Mouse (Mus musculus) embryonic facial prominence, embryonic 14.5 days (tissue): ENCODE results near the gene Gan. TPM values are rescaled to one million over a fixed set of nuclear protein-coding genes. Genes with fewer than 3 reads are reported as not detected.

Experiments
- ATAC-seq: fragments of 200-750 bp; cut with Nextera tagmentation; 2 replicates; pipeline ENCODE4 v1.8.0; 2017; ENCODE audit warnings: low read depth, moderate number of reproducible peaks, moderate TSS enrichment
- DNase-seq: peaks from one replicate; pipeline ENCODE4 v3.0.0-alpha.2; 2015; ENCODE audit warnings: low spot score
- H3K27ac ChIP-seq: fragments of 300-500 bp; sonication (generic); replicated peaks from 2 replicates; pipeline ENCODE4 v1.5.1; 2014; ENCODE audit warnings: low read depth, mild to moderate bottlenecking, low read length, moderate library complexity
- H3K27me3 ChIP-seq: fragments of 300-500 bp; sonication (generic); replicated peaks from 2 replicates; pipeline ENCODE4 v1.6.1; 2014; ENCODE audit warnings: low read length; ENCODE audit not compliant: control insufficient read depth, insufficient read depth
- H3K36me3 ChIP-seq: fragments of 300-500 bp; sonication (generic); 2 replicates; pipeline ENCODE4 v1.6.1; 2014; ENCODE audit warnings: low read length, mixed read lengths; ENCODE audit not compliant: control insufficient read depth, insufficient read depth
- H3K4me1 ChIP-seq: fragments of 300-500 bp; sonication (generic); 2 replicates; pipeline ENCODE4 v1.6.1; 2014; ENCODE audit warnings: antibody characterized with exemption, low read length; ENCODE audit not compliant: control insufficient read depth, insufficient read depth
- H3K4me2 ChIP-seq: fragments of 300-500 bp; sonication (generic); 2 replicates; pipeline ENCODE4 v1.6.1; 2014; ENCODE audit warnings: low read depth, mild to moderate bottlenecking, low read length, moderate library complexity, mixed read lengths
- H3K4me3 ChIP-seq: fragments of 300-500 bp; sonication (generic); 2 replicates; pipeline ENCODE4 v1.5.1; 2014; ENCODE audit warnings: low read depth, mild to moderate bottlenecking, low read length
- H3K9ac ChIP-seq: fragments of 300-500 bp; sonication (generic); 2 replicates; pipeline ENCODE4 v1.6.1; 2014; ENCODE audit warnings: low read depth, mild to moderate bottlenecking, low read length, moderate library complexity, mixed read lengths
- H3K9me3 ChIP-seq: fragments of 300-500 bp; sonication (generic); 2 replicates; pipeline ENCODE4 v1.6.1; 2016; ENCODE audit warnings: low read length; ENCODE audit not compliant: control insufficient read depth
- WGBS: fragments of 180-500 bp; shearing (Covaris S2); extraction: QIAGEN DNeasy Blood & Tissue Kit; methylation state at CpG from one replicate; pipeline ENCODE4 v1.1.7; 2014; 5-methylcytosine and 5-hydroxymethylcytosine counted together
- polyA plus RNA-seq: library from polyadenylated mRNA; unstranded; fragments of >200 nt; fragmentation: Nextera tagmentation; extraction: Ambion mirVana; gene quantifications from 2 replicates; pipeline ENCODE4 v1.2.1, GENCODE M21; 2014

Gan gene
- polyA plus RNA-seq, 1 experiment from 2014 or later = 3.5 TPM

GRCm38 (mm10) chr8:117118409-117118808, 39.5 kb upstream of the Gan start:
- DNase-seq (no peak), ATAC-seq (no peak)
- H3K4me1 ChIP-seq = peaks cover 3% of the 10 kb centered on the region; the same call in 1 of the 2 replicates
- WGBS = 87% methylated on average over 9 of the region's 9 CpGs
- no peak overlapping the region for H3K4me3 ChIP-seq
- no peaks in the 10 kb centered on the region for H3K9me3 ChIP-seq
- H3K9ac ChIP-seq = no peak overlapping the region
- no peaks in the 10 kb centered on the region for H3K36me3 ChIP-seq
- H3K27ac ChIP-seq = no peak overlapping the region
- H3K4me2 ChIP-seq = no peak overlapping the region
- no peaks in the 10 kb centered on the region for H3K27me3 ChIP-seq

GRCm38 (mm10) chr8:117121277-117121676, 36.7 kb upstream of the Gan start:
- Histone ChIP-seq H3K9me3 (no peaks in the 10 kb centered on the region), H3K27me3 (no peaks in the 10 kb centered on the region), H3K4me3 (no peak overlapping the region), H3K4me2 (no peak overlapping the region), H3K4me1 (no peaks in the 10 kb centered on the region), H3K36me3 (no peaks in the 10 kb centered on the region), H3K27ac (no peak overlapping the region), H3K9ac (no peak overlapping the region)
- 70% methylated on average over 8 of the region's 8 CpGs for WGBS
- no peak for ATAC-seq
- DNase-seq = no peak

- Histone ChIP-seq H3K9ac (no peak overlapping the region), H3K27ac (no peak overlapping the region), H3K4me1 (no peaks in the 10 kb centered on the region), H3K4me2 (no peak overlapping the region), H3K36me3 (no peaks in the 10 kb centered on the region), H3K27me3 (no peaks in the 10 kb centered on the region), H3K9me3 (no peaks in the 10 kb centered on the region), H3K4me3 (no peak overlapping the region)
- WGBS = 66% methylated on average over 13 of the region's 13 CpGs
- peak; percentile 76 for DNase-seq
- peak; percentile 72; the same call in 1 of the 2 replicates for ATAC-seq
Observed at GRCm38 (mm10) chr8:117123850-117124633, 33.9 kb upstream of the Gan start.

- Histone ChIP-seq H3K4me2 (no peak overlapping the region), H3K4me1 (no peaks in the 10 kb centered on the region), H3K9me3 (no peaks in the 10 kb centered on the region), H3K4me3 (no peak overlapping the region), H3K27me3 (no peaks in the 10 kb centered on the region), H3K9ac (no peak overlapping the region), H3K27ac (no peak overlapping the region), H3K36me3 (no peaks in the 10 kb centered on the region)
- ATAC-seq = no peak
- WGBS = 88% methylated on average over 3 of the region's 3 CpGs
- DNase-seq = no peak
Observed at GRCm38 (mm10) chr8:117125854-117126253, 32.1 kb upstream of the Gan start.

GRCm38 (mm10) chr8:117126411-117126810, 31.5 kb upstream of the Gan start:
- no peaks in the 10 kb centered on the region for H3K27me3 ChIP-seq
- no peak for DNase-seq
- no peak overlapping the region for H3K4me2 ChIP-seq
- H3K9me3 ChIP-seq = no peaks in the 10 kb centered on the region
- H3K36me3 ChIP-seq = no peaks in the 10 kb centered on the region
- no peak overlapping the region for H3K4me3 ChIP-seq
- H3K9ac ChIP-seq = no peak overlapping the region
- no peaks in the 10 kb centered on the region for H3K4me1 ChIP-seq
- H3K27ac ChIP-seq = no peak overlapping the region
- no peak for ATAC-seq
- WGBS = 97% methylated on average over 3 of the region's 3 CpGs

GRCm38 (mm10) chr8:117127063-117127462, 30.9 kb upstream of the Gan start:
- Histone ChIP-seq H3K27me3 (no peaks in the 10 kb centered on the region), H3K9me3 (no peaks in the 10 kb centered on the region), H3K27ac (no peak overlapping the region), H3K4me2 (no peak overlapping the region), H3K36me3 (no peaks in the 10 kb centered on the region), H3K4me3 (no peak overlapping the region), H3K4me1 (no peaks in the 10 kb centered on the region), H3K9ac (no peak overlapping the region)
- WGBS = 88% methylated on average over 8 of the region's 8 CpGs
- ATAC-seq (no peak), DNase-seq (no peak)

GRCm38 (mm10) chr8:117133702-117134101, 24.2 kb upstream of the Gan start:
- H3K36me3 ChIP-seq = no peaks in the 10 kb centered on the region
- no peaks in the 10 kb centered on the region for H3K27me3 ChIP-seq
- H3K4me1 ChIP-seq = no peaks in the 10 kb centered on the region
- no peak overlapping the region for H3K4me3 ChIP-seq
- H3K9ac ChIP-seq = no peak overlapping the region
- DNase-seq (no peak), ATAC-seq (no peak)
- 85% methylated on average over 3 of the region's 3 CpGs for WGBS
- no peak overlapping the region for H3K27ac ChIP-seq
- H3K4me2 ChIP-seq = no peak overlapping the region
- H3K9me3 ChIP-seq = no peaks in the 10 kb centered on the region

- H3K4me1 ChIP-seq = no peaks in the 10 kb centered on the region
- H3K9ac ChIP-seq = no peak overlapping the region
- H3K27ac ChIP-seq = no peak overlapping the region
- no peak overlapping the region for H3K4me2 ChIP-seq
- no peaks in the 10 kb centered on the region for H3K36me3 ChIP-seq
- H3K4me3 ChIP-seq = no peak overlapping the region
- no peak for ATAC-seq
- no peak for DNase-seq
- 0 out of 2 replicates have a peak, but pooled peaks cover 4% of the 10 kb centered on the region for H3K9me3 ChIP-seq
- 10% methylated on average over 4 of the region's 4 CpGs for WGBS
- H3K27me3 ChIP-seq = no peaks in the 10 kb centered on the region
Observed at GRCm38 (mm10) chr8:117136351-117136750, 21.6 kb upstream of the Gan start.

GRCm38 (mm10) chr8:117136763-117137162, 21.2 kb upstream of the Gan start:
- Histone ChIP-seq H3K9me3 (0 out of 2 replicates have a peak, but pooled peaks cover 4% of the 10 kb centered on the region), H3K36me3 (no peaks in the 10 kb centered on the region), H3K4me3 (no peak overlapping the region), H3K4me2 (no peak overlapping the region), H3K27ac (no peak overlapping the region), H3K27me3 (no peaks in the 10 kb centered on the region), H3K9ac (no peak overlapping the region), H3K4me1 (no peaks in the 10 kb centered on the region)
- DNase-seq (no peak), ATAC-seq (no peak)
- WGBS = 29% methylated on average over 2 of the region's 2 CpGs
